Mouse (Mus musculus) adrenal gland, postnatal 25 days (tissue): ENCODE results near the gene Sdcbp2. TPM values are rescaled to one million over a fixed set of nuclear protein-coding genes. Genes with fewer than 3 reads are reported as not detected.
A peak's percentile ranks its signal among the peaks of the same experiment; 100 is the strongest.

Source experiments
- DNase-seq: peaks from one replicate; pipeline ENCODE4 v3.0.0; 2021; ENCODE audit warnings: mixed read lengths
- long read RNA-seq: library from polyadenylated mRNA; stranded (forward); transcript quantifications from one replicate; pipeline ENCODE4 v2.0.0, GENCODE M21; 2021
- total RNA-seq: library from RNA; stranded (reverse); gene quantifications from 2 replicates; pipeline ENCODE4 v1.2.3, GENCODE M21; 2021

The Sdcbp2 gene
- total RNA-seq = 1.1 and 1.3 TPM in 2 replicates
- long read RNA-seq, partial matches to known transcripts = 0 of 1 reads
- long read RNA-seq, other reads (novel, unspliced or antisense) = 1 of 1 reads

DNA sequence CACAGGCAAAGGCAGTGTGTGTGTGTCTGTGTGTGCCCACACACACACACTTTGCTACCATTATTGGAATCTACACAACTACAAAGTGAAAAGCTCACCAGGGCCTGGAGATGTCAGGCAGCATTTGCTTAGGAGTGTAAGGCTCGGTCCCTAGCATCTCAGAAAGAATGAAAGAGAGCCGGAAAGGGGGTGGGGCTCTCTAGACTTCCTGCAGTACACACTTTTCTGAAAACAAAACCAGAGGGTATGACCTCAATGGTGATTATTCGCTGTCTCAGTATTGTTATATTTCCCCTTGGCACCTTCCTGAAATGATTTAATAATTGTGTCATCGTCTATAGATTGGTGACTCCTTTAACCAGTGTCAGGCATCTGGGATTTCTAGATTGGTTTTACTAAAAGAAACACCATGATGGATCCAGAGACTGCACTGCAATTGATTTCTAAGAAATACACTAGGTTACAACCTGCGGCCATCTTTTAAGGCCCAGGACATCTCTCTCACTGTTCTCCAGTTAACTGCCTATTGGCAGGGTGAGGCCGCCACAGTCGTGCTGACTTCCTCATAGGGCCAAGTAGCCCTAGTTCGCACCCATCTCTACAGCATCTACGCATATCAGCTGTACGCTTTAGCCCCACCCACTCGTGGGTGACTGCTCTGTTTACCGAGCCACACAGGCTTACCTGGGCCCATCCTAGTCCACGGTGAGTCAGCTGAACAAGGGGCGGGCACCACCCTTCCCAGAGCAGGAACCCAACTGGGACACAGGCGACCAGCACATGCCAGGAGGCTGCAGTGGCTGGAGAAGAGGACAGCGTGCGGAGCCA is at the start of gene Sdcbp2:
Gene Sdcbp2, plus strand, starts transcription at position 750 of the 828 bp plus-strand sequence.
- DNase-seq = no peak

DNA sequence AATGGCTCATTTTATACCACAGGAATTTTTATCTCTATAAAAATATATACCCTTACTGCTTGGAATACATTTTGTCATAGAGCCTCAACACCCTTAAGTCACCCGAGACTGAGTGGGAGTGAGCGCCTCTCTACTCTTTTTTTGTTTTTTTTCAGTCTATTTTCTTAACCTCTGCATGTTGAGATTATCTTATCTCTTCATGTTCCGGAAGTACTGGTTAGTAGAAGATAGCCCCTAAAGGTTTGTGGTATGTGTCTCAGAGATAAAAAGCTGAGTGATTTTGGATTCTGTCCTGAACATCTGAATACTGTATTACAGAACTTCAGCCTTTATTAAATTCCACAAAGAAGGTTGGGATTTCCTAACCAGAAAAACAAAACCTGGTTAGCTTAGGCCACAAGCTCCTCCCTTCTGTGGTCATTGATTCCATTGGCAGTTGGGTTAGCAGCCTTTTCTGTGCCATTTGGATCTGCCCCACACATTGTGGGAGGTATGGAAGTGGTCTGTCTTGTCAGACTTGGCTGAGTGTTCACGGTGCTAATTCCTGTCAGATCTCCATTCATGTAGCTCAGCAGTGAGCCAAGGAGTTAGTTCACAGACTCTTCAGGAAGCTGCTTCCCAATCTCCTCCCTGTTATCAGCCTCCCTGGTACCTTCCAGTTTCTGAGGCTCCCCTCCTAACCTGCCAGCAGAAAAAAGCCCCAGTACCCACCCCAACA is 47.9 kb upstream of the Sdcbp2 start:
- no peak for DNase-seq

DNA sequence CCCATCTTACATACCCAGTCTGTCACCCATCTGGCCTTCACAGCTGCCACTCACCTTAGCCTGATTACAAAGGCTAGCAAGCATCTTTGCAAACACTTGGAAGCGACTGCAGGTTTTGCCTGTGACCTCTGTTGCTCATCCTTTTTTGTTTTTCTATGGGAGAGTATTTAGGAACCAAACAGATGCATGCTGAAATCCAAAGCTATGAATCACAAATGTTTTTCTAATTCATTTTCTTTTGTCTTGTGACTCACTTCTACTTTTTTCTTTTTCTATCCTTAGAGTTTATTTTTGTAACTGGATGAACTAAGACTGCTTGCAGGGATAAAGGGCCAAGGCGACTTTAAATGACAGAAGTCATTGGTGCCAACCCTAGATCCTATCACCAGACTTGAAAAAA is 46.9 kb upstream of the Sdcbp2 start:
- DNase-seq = no peak

DNA sequence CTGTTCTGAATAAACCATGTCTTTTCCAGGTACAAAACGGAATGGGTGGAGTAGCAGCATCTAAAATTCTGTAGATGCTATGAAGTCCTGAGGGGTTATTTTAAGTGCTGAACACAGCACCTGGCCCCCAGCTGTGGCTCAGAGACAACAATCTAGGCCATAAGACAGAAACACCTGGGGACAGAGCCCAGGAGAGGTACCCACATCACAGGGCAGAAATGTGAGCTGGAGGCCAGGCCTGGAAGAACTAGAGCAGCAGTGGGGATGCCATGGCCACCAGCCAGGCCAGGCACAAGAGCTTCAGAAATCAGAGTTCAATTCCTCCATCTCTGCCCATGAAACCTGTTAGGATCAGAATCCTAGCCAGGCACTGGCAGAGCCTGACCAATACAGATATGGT is 44.4 kb upstream of the Sdcbp2 start:
- no peak for DNase-seq

DNA sequence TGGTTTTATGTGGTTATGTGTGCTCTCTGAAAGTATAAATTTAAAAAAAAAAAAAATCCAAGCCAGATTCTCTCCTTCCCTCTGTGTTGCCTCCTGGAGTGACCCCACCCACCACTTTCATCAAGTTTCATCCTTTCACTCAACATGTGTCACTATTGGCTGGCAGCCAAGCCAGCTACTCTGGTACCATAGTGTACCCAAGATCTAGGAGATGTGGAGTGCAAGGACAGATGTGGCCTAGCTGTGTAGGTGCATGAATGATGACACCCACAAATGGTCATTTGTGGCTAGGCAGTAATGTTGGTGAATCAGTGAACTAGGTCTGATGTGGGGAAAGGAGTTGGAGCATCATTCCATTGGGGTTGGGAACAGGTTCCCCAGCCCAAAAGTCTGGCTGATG is 43.3 kb upstream of the Sdcbp2 start:
- DNase-seq = no peak

DNA sequence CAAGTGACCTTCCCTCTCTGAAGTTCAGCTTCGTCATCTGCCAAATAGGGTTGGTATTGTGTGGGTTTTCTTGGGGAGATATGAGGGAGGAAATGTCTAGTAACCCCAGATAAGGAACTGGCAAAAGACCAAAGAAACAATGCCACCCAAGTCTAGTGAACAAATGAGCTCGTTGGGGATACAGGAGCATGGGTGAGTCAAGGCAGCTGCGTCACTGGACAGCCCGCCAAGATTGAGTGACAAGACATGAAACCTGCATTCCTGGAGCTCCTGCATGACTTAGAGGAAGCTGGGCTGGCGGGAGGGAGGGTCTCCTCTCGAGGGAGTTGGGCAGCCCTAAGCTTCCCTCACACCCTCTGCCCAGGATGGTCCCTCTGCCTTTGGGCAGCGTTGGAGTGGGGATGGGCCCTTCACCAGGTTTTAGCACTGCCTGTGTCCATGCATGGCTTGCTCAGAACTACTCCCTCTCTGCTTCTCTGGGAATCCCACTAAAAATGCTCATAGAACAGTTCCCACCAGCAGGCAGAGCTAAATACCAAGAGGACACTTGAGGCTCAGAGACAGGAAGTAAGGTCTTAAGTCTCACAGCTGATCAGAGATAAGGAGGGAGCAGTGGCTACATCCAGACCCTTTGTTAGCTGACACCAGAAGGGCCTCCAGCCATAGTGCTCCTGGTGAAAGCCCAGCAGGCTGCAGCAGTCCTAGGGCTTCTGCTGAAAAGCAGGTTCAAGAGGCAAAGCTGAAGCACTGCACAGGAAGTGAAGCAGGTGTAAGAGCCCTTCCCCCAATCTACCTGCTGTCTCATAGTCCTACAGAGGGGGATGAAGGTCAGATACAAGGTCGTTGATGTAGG is 41.8 kb upstream of the Sdcbp2 start:
- DNase-seq = no peak

DNA sequence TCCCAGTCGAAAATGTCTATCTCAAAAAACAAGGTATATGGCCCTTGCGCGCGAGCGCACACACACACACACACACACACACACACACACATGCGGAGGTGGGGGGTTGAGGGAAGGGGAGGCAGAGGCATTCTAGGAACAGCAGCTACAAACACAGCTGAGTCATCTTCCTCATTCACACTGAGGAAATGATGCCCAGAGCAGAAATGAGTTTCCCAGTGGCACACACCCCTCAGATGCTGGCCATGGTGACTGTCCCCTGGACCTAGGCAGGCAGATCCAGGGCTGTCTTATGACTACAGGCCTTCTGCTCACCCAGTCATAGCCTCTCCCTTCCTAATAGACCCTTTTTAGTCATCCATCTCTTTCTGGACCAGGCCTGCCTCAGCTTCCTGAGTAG is 38.8 kb upstream of the Sdcbp2 start:
- no peak for DNase-seq

DNA sequence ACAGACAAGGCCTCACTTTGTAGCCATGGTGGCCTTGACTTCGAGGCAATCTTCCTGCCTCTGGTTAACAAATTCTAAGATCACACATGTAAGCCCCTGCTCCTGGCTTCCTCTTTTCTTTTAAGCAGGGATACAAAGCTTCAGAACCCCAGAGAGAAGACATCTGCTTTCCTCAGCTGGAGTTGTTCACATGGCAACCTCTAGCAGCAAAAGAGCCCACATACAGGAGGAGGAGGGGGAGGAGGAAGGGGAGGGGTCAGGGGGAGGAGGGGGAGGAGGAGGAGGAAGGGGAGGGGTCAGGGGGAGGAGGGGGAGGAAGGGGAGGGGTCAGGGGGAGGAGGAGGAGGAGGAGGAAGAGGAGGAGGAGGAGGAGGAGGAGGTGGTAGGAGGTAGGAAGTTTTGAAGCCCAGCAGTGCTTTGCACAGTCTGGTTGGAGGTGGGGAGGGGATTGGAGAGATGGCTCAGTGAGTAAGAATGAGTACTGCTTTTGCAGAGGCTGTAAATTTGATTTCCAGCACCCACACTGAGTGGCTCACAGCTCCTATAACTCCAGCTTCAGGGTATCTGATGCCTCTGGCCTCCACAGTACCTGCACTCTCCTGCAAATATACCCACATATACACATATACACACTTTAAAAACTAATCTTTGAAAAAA is 36.3 kb upstream of the Sdcbp2 start:
- DNase-seq = no peak

DNA sequence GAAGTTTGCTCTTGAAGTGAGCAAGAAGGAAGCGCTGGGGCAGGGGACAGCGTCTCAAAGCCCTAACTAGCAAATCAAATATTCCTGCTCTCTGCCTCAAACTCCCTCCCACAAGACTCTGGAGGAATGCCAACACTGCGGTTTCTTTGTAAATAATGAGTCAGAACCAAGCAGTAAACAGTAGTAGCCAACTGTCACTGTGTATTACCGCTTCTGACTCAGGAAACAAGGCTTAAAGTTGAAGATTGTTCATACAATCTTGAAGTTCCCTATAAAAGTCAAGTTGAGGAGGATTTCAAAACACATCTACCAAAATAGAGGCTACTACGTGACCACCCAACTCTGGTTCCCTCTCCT is 35.8 kb upstream of the Sdcbp2 start:
- peak; percentile 59 for DNase-seq

DNA sequence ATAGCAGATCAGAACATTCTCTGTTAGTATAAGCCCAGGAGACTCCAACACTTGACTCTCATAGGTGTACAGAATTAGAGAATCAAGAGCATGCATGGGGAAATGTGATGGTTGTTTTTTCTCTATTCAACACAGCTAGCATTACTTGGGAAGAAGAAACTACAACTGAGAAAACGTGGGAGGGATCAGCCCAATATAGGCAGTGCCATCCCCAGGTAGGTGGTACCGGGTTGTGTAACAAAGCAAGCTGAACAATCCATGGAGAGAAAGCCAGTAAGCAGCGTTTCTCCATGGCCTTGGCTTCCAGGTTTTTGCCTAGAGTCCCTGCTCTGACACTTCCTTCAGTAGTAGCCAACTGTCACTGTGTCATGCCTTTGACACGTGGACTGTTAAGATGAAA is 33.8 kb upstream of the Sdcbp2 start:
- DNase-seq = no peak

DNA sequence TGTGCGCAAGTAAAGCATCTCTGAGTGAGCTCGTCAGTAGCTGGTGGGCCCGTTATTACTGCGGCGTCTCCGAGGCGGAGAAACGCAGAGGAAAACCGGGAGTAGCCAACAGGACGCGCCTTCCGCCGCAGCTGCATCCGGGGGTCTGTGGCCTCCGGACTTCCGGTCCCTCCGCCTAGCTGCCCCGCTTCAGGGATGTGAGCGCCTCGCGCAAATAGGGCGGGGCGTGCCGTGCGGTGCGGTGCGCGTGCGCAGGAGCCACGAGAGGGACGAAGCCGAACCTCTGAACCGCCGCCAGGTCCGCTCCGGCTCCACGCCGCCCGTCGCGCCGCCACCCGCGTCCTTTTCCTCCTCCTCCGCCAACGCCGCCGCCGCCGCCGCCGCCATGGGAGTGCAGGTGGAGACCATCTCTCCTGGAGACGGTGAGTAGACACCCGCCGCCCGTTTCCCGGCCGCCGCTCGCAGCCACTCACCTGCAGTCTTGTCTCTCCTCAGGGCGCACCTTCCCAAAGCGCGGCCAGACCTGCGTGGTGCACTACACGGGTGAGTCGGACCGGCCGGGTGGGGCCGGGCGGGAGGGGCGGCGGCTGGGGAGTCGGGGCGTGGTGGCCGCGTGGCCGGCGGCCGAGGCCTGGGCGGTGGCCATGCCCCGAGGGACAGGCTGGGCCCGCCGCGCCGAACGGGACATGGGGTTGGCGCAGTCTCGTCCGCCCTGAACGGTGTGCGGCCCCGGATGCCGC is 29.9 kb upstream of the Sdcbp2 start, which contains the start of gene Fkbp1a:
Gene Fkbp1a, plus strand, starts transcription at position 161 of the 740 bp plus-strand sequence.
- peak; percentile 99 for DNase-seq

DNA sequence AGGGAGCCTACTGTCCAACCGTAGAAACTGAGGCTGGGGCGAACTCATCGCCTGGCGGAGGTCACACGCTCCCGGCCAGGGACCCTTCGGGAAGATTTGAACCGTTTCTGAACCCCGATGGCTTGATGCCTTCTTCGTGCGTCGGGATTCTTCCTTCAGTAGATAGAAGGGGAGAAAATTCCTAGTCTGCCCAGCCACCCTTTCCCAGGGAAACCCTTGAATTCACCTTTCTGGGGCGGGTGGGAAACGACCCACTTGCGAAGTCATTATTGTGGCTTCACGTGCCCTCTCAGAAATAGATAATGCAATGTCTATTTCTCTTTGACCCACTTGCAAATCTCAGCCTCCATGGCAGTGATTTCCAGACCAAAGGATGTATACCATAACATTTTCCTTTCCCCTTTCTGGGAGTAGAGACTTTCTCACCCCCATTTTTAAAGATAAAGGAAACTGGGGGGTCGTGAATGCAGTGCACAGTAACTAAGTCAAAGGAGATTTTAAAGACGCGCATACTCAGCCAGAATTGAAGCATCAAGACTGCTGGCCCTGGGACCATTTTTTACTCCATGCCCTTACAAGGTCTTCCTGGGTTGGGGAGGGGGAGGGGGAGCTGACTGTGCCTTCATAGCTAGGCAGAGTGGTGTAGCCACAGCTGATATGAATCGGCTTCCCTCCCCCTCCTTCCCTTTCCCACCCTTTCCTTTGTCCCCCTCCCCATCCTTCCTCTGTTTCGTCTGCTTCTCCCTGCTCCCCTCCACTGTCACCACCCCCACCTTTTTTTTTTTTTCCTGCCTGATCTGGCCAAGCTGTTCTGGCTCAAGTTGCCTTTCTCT is 29.1 kb upstream of the Sdcbp2 start:
- DNase-seq = peak; percentile 56

DNA sequence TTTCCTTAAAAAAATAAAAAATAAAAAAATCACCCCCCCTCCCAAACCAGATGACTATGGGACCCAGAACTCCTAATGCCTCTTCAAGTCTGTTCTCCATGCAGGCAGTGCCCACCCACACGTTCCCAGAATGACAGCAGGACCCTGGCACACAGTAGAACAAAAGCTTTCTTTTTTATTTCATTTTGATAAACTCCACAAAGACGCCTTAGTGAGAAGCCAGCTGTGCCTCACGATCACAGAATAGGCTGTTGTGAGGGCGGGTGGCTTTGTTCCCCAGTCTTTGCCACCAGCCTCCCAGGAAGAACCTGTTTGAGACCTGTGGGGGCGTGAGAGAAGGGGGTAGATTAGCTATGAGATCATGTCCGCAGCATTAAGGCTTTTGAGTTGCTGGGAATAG is 27.7 kb upstream of the Sdcbp2 start:
- no peak for DNase-seq

DNA sequence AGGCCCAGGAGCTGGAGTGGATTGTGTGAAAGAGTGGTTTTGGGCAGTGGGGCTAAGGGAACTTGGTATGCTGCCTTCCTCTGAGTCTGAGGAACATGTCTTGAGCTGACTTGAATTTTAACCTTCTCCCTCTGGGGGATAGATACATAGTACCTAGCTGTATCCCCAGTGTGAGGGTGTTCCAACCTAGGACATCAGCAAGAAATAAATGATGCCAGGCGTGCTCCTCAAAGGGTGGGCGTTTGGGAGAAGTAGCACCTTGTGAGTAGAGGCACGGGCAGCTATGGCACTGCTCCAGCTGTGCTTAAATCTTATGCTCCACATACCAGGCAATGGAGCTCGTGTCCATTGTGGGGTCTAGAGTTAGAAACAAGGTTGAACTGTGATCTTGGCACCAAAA is 25.9 kb upstream of the Sdcbp2 start:
- no peak for DNase-seq

DNA sequence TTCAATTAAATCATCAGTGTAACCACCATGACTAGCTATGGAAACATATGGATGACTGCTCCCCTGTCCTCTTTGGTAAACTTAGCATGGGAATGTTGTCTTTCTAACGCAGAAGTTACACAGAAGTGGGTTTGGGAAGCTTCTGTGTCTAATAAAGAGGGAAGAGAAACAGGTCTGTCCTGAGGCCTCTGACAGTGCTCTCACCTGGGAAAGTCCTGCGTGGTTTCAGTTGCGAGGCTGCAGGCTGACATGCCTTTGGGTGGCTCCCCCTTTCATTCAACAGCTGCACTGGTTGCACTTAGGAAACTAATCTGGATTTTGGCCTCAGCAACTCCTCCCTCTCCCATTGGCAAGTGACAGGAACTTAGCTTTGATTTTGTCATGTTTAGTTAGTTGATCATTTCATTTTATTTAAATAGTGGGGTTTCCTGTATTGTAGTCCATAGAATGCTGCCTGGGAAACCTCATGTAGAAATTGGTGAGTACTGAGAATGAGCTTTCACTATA is 22.8 kb upstream of the Sdcbp2 start:
- DNase-seq = no peak

DNA sequence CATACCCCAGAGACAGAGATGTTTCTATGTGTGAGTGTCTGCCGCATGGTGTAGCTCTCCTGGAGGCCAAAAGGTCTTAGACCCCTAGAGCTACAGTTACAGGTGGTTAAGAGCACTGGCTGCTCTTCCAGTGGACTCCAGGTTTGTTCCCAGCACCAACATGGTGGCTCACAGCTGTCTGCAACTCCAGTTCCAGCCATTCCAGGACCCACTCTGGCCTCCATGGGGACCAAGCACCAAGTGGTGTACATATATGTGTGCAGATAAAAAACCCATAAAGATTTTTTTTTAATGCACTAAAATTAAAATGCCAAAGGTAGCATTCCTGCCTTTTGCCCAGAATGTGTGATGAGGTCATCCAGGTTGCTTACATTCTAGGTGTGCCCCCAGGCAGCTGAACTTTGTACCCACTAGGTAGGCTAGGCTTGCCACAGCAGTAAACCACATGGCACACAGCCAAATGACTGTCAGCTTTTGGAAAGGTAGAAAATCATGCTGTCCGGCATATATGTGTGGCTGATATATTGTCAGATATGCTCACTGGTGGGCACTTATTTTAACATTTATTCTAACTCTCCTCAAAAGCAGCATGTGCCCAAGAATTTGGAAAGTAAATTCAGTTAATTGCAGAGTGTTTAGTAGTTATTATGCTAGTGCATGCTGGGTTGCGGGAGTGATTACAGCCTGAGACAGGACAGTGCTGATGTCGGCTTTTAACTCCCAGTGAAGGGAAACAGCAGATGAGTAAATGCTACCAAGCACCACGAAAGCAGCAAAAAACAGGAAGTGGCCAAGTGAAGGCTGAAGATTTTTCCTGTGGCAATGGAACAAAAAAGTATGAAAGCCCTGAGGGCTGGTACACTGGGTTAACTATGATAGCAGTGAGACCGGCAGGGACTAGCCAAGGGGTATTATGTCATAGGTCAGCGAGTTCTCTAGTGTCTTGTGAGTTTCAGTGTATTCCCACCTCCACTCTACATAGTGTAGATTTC is 9.2 kb upstream of the Sdcbp2 start:
- no peak for DNase-seq

DNA sequence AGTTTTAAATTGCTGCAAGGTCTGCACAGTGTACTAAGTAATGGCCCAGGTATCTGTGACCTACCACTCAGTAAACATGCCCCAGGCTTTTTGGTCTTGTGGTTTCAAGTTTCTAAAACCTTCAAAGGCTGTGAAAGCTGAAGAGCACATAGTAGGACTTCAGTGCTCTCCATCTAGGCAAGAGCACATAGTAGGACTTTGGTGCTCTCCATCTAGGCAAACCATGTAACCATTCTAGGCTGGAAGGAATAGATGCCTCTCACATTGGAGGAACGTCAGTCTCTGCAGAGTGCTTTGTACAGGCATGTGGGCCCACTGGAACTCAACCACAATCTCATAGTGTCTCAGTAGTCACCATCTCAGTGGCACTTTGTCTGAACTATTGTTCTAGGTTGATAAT is 8.4 kb upstream of the Sdcbp2 start:
- no peak for DNase-seq

DNA sequence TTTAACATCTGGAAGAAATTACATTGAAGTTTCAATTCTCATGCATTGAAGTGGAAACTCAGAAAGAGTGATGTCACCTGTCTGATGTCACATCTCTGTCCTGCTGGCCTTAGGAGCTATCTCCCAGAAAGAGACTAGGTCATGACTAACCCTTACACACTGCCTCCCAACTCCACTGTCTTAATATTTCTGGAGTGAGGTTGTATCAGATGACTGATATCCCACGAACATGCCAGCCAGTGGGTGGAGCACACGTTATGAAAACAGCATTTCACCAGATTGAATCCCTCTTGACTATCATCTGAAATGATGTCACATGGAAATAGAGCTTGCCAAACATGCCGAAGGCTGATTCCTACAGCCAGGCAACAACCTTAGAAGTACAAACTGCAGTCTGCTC is 7.4 kb upstream of the Sdcbp2 start:
- DNase-seq = no peak

DNA sequence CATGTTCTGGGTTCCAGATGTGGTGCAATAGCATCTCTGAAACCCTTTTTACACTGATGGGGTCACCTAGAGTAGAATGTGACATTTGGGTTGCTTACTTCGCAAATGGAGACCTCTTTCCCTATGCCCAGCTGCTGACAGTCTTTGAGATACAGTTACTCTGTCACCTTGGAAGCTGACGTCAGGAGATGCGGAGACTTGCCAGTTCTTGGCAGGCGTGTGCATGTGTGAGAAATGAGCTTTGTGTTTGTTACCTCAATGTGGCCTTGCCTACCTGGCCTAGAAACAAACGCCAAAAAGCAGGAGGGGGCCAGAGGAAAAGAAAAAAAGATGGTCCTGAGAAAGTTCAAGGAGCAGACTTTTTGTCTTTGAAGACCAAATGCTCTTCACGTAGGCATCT is 5.6 kb upstream of the Sdcbp2 start:
- DNase-seq = peak; percentile 21
